Comparison of ENCODE assay signal across 7 mouse cellular contexts in the genomic region with DNA sequence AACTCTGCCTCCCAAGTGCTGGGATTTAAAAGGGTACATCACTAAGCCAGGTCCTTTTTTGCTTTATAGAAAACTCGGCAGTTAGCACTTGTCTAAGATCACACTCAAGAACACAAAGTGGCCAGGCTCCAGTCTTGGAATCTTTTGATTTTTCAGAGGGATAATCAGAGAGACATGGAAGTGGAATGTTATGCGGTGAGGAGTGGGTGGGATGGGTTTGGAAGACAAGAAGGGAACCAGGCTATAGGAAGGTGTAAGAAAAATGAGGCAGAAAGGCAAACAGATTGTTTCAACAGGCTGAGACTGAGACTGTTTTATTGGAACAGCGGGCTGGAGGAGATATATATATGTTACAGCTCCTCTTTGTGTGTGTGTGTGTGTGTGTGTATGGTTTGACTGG. TPM values are rescaled to one million over a fixed set of nuclear protein-coding genes. Genes with fewer than 3 reads are reported as not detected.
DNase-seq lines count a peak whose midpoint lies in the region; ATAC-seq and TF ChIP-seq lines count a peak whose summit lies in the region.

No protein-coding gene starts in this region.

- no peak for TF ChIP-seq CTCF in left cerebral cortex, adult 2 months (IDR thresholded peaks at IDR 0.05)
- no peak for TF ChIP-seq CTCF in embryonic fibroblast, embryonic 13.5 days (IDR thresholded peaks at IDR 0.05; ENCODE audit: borderline replicate concordance, insufficient read depth, low read length)

- intact Hi-C loops in left cerebral cortex, adult 2 months (cut with DNase I) = no loop called here

- no peak for ATAC-seq in neural tube, embryonic 13.5 days (ENCODE audit: low read depth)
- ATAC-seq in monocyte, adult 5-6 weeks (replicated peaks; ENCODE audit: insufficient number of reproducible peaks, low FRiP score, low TSS enrichment, poor library complexity, severe bottlenecking) = no peak

- H3K27me3 ChIP-seq in limb, embryonic 10.5 days (ENCODE audit: low read depth, poor library complexity, severe bottlenecking) = no peaks in the 10 kb centered on the region
- H3K27me3 ChIP-seq in neural tube, embryonic 13.5 days = no peaks in the 10 kb centered on the region

- WGBS in limb, embryonic 10.5 days = 86% methylated on average over 3 of the region's 3 CpGs
- 89% methylated on average over 3 of the region's 3 CpGs for WGBS in neural tube, embryonic 13.5 days

- peaks cover 2% of the 10 kb centered on the region; the same call in 1 of the 2 replicates for H3K4me1 ChIP-seq in embryonic fibroblast, embryonic 13.5 days (ENCODE audit: control insufficient read depth, insufficient read depth, low read length)
- peaks cover 51% of the 10 kb centered on the region for H3K4me1 ChIP-seq in limb, embryonic 10.5 days
- peaks cover 54% of the 10 kb centered on the region for H3K4me1 ChIP-seq in neural tube, embryonic 13.5 days (replicated peaks)

- H3K4me3 ChIP-seq in left cerebral cortex, adult 2 months = peak overlapping the region; percentile 91
- no peak overlapping the region; the same call in 1 of the 2 replicates for H3K4me3 ChIP-seq in embryonic fibroblast, embryonic 13.5 days (ENCODE audit: insufficient read depth, low read length)
- peak overlapping the region; percentile 93 for H3K4me3 ChIP-seq in limb, embryonic 10.5 days
- H3K4me3 ChIP-seq in neural tube, embryonic 13.5 days = peak overlapping the region; percentile 88; the same call in 1 of the 2 replicates

- no peak for TF ChIP-seq POLR2A in embryonic fibroblast, embryonic 13.5 days (IDR thresholded peaks at IDR 0.05; ENCODE audit: low read depth, low read length)

- DNase-seq in left cerebral cortex, adult 2 months (ENCODE audit: extremely low spot score in 1 of 2, low spot score in 2 of 2) = no peak
- no peak for DNase-seq in left cerebral cortex, adult 18-20 months (ENCODE audit: low spot score in 2 of 2)
- DNase-seq in limb, embryonic 10.5 days (ENCODE audit: low spot score) = no peak
- no peak for DNase-seq in cerebellum, adult 18-20 months

- H3K9me3 ChIP-seq in limb, embryonic 10.5 days (replicated peaks) = no peaks in the 10 kb centered on the region
- no peaks in the 10 kb centered on the region for H3K9me3 ChIP-seq in neural tube, embryonic 13.5 days

- H3K36me3 ChIP-seq in limb, embryonic 10.5 days = peaks cover 25% of the 10 kb centered on the region
- H3K36me3 ChIP-seq in neural tube, embryonic 13.5 days = no peaks in the 10 kb centered on the region

- no peak overlapping the region for H3K9ac ChIP-seq in neural tube, embryonic 13.5 days

- H3K27ac ChIP-seq in left cerebral cortex, adult 2 months = peak overlapping the region; percentile 90
- H3K27ac ChIP-seq in embryonic fibroblast, embryonic 13.5 days (ENCODE audit: insufficient read depth, low read length) = peak overlapping the region; percentile 68
- H3K27ac ChIP-seq in limb, embryonic 10.5 days = peak overlapping the region; percentile 93
- peak overlapping the region; percentile 92 for H3K27ac ChIP-seq in neural tube, embryonic 13.5 days (replicated peaks)

- H3K4me2 ChIP-seq in neural tube, embryonic 13.5 days = peak overlapping the region; percentile 84

RNA-seq across cellular contexts. Expression of a gene that starts 0.9 kb away (rescaled TPM):
- 10 to 100 TPM; 87.3 to 91.2 TPM for total RNA-seq in left cerebral cortex, adult 2 months (2021)
- 10 to 100 TPM; 88.3 to 97.2 TPM for total RNA-seq in left cerebral cortex, adult 18-20 months (2021)
- polyA plus RNA-seq in embryonic fibroblast, embryonic 13.5 days (2011; ENCODE audit: insufficient read length, low read depth, missing spikeins) = 37.8 and 47.7 TPM in 2 replicates
- 93.7 and 98.5 TPM in 2 replicates for polyA plus RNA-seq in limb, embryonic 10.5 days (2016; fragmentation: Nextera tagmentation; extraction: Ambion mirVana)
- 98.0 and 104 TPM in 2 replicates for polyA plus RNA-seq in neural tube, embryonic 13.5 days (2015; fragmentation: Nextera tagmentation; extraction: Ambion mirVana)
- total RNA-seq in monocyte, adult 5-6 weeks (2017) = 13.8 to 25.7 TPM (median 19.1 TPM) in 3 replicates

RNA-seq across cellular contexts. Expression of a gene that starts 15.6 kb away (rescaled TPM):
- total RNA-seq in left cerebral cortex, adult 2 months (2021) = 1 to 10 TPM; 3.0 TPM
- 1 to 10 TPM; 6.7 to 7.3 TPM for total RNA-seq in left cerebral cortex, adult 18-20 months (2021)
- 1.1 and 3.9 TPM in 2 replicates for polyA plus RNA-seq in embryonic fibroblast, embryonic 13.5 days (2011; ENCODE audit: insufficient read length, low read depth, missing spikeins)
- polyA plus RNA-seq in limb, embryonic 10.5 days (2016; fragmentation: Nextera tagmentation; extraction: Ambion mirVana) = 2.0 and 2.5 TPM in 2 replicates
- polyA plus RNA-seq in neural tube, embryonic 13.5 days (2015; fragmentation: Nextera tagmentation; extraction: Ambion mirVana) = 0.25 and 0.28 TPM in 2 replicates
- total RNA-seq in monocyte, adult 5-6 weeks (2017) = 1.4 to 7.1 TPM (median 4.4 TPM) in 3 replicates

RNA-seq across cellular contexts. Expression of a gene that starts 37.9 kb away (rescaled TPM):
- 10 to 100 TPM in 1 of 2 experiments, 1 to 10 TPM in 1; 5.3 to 10.6 TPM for total RNA-seq in left cerebral cortex, adult 2 months (2021)
- total RNA-seq in left cerebral cortex, adult 18-20 months (2021) = 1 to 10 TPM; 5.8 to 7.4 TPM
- 4.5 and 7.3 TPM in 2 replicates for polyA plus RNA-seq in embryonic fibroblast, embryonic 13.5 days (2011; ENCODE audit: insufficient read length, low read depth, missing spikeins)
- polyA plus RNA-seq in limb, embryonic 10.5 days (2016; fragmentation: Nextera tagmentation; extraction: Ambion mirVana) = 0.84 and 1.7 TPM in 2 replicates
- 1.9 and 2.7 TPM in 2 replicates for polyA plus RNA-seq in neural tube, embryonic 13.5 days (2015; fragmentation: Nextera tagmentation; extraction: Ambion mirVana)
- 0.87 to 12.3 TPM (median 3.8 TPM) in 3 replicates for total RNA-seq in monocyte, adult 5-6 weeks (2017)
